Mouse (Mus musculus) fibroblast of lung, adult 2 months (primary cell): ENCODE results near the gene Tmtc4.

Experiments used
- DNase-seq: peaks from one replicate; pipeline ENCODE4 v3.0.0-alpha.2; 2011; ENCODE audit warnings: low read depth

Gene Tmtc4

GRCm38 (mm10) chr14:122872612-122873011, 111.2 kb downstream of the Tmtc4 start:
- no peak for DNase-seq

GRCm38 (mm10) chr14:122871841-122872580, 111.8 kb downstream of the Tmtc4 start:
- no peak for DNase-seq

GRCm38 (mm10) chr14:122869831-122870230, 114.0 kb downstream of the Tmtc4 start:
- no peak for DNase-seq
